Mouse (Mus musculus): Measurements from ENCODE around the gene Car15.

Gene Car15

GRCm38 (mm10) chr16:17799584-17799983 lies 38.6 kb downstream of the Car15 start:
- DNase-seq = no peak

- DNase-seq = peak; percentile 68 to 73
Observed at GRCm38 (mm10) chr16:17798321-17799180, 39.6 kb downstream of the Car15 start.

GRCm38 (mm10) chr16:17797812-17798311 lies 40.3 kb downstream of the Car15 start:
- peak in 1 of 2 experiments; percentile 38 for DNase-seq

GRCm38 (mm10) chr16:17796971-17797811 lies 41.0 kb downstream of the Car15 start, which contains the start of gene Scarf2:
Gene Scarf2 (plus strand): TSS chr16:17797282.
- DNase-seq = peak; percentile 52 to 74

- DNase-seq = no peak
Observed at GRCm38 (mm10) chr16:17796519-17796918, 41.6 kb downstream of the Car15 start.

GRCm38 (mm10) chr16:17795643-17796042 lies 42.5 kb downstream of the Car15 start:
- DNase-seq = no peak

GRCm38 (mm10) chr16:17794047-17794446 lies 44.1 kb downstream of the Car15 start:
- DNase-seq = no peak

GRCm38 (mm10) chr16:17792728-17793127 lies 45.4 kb downstream of the Car15 start:
- no peak for DNase-seq

GRCm38 (mm10) chr16:17785337-17785736 lies 52.8 kb downstream of the Car15 start:
- no peak for DNase-seq
